Mouse (Mus musculus) embryo, embryonic 11 days (tissue): ENCODE measurements around the gene Znrf2.

Experiments
- DNase-seq: peaks from one replicate; pipeline ENCODE4 v3.0.0-alpha.2; 2015

Znrf2 gene

GRCm38 (mm10) chr6:54816388-54817065 is at the start of gene Znrf2:
Gene Znrf2, plus strand, starts transcription at chr6:54816916.
- DNase-seq = peak; percentile 98

GRCm38 (mm10) chr6:54767746-54768145 is 49.0 kb upstream of the Znrf2 start:
- DNase-seq = no peak

- no peak for DNase-seq
These were observed 46.0 kb upstream of the Znrf2 start for GRCm38 (mm10) chr6:54770766-54771165.

DNA sequence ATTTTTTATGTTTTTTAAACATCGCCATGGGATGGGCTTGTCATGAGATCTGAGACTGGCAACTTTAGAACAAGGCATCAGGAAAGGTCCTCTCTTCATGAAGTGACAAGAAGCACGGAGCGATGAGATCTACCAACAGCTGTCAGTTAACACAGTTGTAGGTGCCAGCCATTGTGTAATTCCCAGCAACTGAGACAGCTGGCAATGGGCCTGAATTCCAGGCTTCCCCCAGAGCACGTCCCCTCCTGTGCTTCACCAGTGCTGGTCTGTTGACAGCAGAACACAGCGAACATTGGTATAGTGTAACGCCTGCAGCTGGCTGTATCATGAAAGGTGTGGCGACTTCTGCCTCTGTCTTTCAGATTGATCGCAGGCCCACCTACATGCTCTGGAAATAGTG is 45.5 kb upstream of the Znrf2 start:
- no peak for DNase-seq

DNA sequence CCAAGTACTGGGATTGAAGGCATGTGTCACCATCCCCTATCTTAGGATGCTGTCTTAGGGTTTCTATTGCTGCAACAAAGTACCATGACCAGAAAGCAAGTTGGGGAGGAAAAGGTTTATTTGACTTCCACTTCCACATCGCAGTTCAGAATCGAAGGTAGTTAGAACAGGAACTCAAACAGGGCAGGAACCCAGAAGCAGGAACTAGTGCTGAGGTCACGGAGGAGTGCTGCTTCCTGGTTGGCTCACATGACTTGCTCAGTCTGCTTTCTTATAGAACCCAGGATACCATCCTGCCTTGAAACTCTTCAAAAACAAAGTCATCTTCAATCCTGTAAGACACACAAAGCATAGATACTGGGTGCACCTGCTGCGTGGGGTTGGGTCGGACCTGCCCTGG is 44.6 kb upstream of the Znrf2 start:
- no peak for DNase-seq

DNA sequence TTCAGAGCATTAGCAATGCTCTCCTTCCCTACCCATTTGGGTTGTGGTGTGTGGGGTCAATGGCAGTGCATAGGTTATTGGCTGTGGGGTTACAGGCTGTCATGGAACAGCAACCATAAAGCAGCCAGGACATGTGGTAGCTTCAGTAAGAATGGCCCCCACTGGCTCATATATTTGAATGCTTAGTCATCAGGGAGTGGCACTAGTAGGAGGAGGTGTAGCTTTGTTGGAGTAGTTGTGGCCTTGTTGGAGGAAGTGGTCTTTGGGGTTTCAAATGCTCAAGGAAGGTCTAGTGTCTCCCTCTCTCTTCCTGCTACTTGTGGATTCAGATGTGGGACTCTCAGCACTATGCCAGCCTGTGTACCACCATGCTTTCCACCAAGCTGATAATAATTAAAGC is 41.0 kb upstream of the Znrf2 start:
- DNase-seq = no peak

DNA sequence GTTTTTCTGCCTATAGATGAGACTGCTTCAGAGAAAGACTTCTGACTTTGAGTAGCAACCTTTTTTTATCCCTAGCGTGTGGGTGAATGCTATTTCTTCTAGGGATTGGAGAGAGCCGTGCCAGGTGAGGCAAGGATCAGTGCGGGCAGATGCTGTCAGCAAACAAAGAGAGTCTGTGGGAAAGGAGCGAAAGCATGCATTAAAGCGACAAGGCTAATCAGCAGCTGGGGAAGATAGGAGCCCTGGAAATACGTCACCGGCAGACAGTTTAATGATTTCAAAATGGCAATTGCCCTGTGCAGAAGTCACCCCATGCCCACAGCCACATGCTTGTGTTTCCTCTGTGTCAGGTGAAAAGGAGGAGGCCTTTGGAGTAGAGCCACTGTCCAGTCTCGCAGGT is 39.1 kb upstream of the Znrf2 start:
- DNase-seq = no peak

GRCm38 (mm10) chr6:54779968-54780367 is 36.7 kb upstream of the Znrf2 start:
- DNase-seq = no peak

DNA sequence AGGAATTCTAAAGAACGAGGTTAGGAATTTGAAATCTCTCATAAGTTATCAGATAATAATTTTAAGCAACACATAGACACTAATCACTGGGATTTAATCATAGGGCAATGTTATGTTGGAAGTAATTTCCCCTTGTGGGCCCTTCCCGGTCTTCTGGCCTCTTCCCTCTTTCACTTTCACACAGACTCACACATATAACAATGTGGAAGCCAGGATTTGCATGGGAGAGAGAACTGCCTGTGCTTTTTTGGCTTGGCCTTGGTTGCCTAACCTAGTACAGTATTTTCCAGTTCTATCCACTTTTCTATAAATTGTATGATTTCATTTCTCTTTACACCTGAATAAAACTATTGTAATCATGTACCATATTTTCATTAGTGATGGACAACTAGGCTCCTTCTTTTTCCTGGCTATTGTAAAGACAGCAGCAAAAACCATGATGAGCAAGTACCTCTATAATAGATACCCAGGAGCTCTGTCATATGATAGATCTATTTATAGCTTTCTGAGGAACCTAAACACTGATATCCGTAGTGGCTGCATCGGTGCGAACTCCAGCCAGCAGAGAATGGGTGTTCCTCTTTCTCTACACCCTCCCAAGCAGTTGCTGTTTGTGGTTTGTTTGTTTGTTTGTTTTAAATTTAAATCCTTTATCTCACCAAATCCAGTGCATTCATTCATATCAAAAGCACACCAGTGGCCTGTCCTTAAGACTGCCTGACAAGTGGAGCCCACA is 36.0 kb upstream of the Znrf2 start:
- no peak for DNase-seq

- DNase-seq = no peak
These were observed 34.8 kb upstream of the Znrf2 start for GRCm38 (mm10) chr6:54781881-54782280.

DNA sequence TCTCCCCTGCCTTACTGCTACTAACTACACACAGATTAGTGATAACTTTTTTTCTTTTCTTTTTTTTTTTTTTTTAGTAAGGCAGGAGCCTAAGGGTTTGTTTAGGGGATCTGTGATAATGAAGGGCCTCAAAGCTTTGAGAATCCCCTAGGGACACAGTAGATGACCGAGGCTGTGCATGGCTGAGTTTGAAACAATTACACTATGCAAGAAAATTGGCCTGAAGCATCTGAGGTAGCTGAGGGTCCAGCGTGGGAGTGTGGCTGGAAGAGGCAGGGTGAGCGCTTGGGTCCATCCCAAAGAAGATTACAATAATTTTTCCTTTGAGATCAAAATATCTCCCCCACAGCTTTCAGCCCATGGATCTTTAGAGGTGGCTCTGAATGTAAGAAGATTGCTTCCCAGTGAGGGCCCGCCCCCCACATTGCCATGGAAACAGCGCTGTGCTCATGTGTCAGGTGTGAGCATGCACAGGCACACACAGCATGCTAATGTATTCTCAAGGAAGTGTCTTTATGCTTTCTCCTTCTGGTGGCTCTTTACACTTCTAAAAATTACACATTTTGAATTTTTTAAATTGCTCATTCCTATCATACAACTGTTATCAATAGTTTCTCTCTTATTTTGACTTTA is 31.5 kb upstream of the Znrf2 start:
- DNase-seq = peak; percentile 36

DNA sequence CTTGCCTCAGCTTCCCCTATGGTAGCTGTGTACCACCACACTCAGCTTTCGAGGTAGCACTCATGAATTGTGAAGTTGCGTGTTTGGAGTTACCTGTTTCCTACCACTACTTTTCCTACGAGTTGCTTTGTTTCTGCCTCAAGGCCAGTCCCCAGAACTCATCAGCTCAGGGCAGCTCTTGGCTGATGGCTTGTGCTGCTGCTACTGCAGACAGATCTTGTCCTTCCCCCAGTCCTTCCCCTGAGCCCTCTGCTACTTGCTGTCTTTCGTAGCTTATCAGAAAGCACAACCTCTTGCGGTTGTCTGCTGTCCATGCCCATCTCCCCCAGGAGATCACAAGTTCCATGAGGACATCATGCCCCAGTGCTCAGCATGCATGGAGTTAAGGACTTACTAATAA is 29.9 kb upstream of the Znrf2 start:
- DNase-seq = no peak

DNA sequence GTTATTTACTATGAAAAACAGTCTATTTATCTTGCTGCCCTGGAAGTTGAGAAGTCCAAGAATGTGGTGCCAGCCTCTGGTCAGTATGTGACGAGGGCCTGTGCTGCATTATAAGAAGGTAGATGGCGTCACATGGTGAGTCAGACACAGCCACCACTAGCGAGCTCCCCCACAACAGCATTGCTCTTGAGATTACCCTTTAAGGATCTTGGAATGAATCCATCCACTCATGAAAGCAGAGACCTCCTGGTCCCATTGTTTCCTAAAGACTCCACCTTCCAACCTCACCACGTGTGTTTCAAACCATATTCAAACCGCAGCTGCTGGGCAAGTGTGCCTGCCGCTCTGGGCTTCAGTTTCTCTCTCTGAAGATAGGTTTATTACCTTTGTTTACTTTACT is 28.2 kb upstream of the Znrf2 start:
- DNase-seq = no peak

- DNase-seq = no peak
These were observed 27.6 kb upstream of the Znrf2 start for GRCm38 (mm10) chr6:54789139-54789538.

- DNase-seq = no peak
These were observed 26.6 kb upstream of the Znrf2 start for GRCm38 (mm10) chr6:54790071-54790470.

DNA sequence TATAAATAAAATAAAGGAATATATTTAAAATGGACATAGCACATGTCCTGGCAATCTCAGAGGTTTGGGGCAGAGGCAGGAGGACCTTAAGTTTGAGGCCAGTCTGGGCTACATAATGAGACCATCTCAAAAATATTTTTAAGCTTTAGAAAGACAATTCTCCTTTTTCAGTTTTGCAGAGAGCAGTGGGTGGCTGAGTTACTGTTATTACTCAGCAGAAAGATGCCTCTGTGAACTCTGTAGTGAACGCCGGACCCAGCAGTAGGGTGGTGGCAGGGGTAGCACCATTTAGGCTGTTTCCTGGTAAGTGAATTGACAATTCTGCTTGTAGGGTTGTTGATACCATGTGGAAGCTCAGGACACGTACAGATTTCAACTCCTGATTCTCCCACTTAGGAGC is 22.9 kb upstream of the Znrf2 start:
- no peak for DNase-seq

DNA sequence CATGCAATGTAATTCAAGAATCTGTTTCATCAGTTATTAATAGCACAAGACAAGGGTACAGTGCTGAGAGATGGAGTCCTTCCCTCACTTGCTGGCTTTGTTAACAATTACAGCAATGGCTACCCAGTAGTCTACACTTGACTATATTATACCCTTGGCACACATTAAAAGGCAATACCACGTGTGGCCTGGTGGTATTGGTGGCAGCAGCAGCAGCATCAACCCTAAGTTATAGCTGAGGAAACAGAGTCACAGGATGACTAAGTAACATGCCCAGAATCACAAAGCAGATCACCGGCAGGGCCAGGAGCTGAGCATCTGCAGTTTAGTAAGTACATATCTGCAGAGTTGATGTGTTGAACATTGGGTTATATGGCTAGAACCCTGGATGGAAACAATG is 22.3 kb upstream of the Znrf2 start:
- no peak for DNase-seq

DNA sequence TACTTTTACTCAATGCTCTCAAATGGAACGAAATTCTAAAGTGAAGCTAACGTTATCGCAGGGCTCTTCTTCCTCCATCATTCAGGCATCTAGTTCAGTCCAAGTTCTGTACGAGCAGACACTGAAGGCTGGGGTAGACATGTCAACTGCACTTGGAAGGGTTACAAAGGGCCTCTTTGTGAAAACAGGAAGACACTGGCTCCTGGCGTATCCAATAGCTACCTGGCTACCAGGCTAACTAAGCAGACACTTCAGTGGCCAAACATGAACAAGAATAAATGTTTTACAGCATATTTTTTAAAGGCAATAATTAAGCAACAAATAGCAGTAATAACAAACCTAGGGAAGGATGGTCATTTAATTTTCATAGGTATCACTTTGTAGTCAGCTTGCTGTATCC is 21.7 kb upstream of the Znrf2 start:
- DNase-seq = no peak

DNA sequence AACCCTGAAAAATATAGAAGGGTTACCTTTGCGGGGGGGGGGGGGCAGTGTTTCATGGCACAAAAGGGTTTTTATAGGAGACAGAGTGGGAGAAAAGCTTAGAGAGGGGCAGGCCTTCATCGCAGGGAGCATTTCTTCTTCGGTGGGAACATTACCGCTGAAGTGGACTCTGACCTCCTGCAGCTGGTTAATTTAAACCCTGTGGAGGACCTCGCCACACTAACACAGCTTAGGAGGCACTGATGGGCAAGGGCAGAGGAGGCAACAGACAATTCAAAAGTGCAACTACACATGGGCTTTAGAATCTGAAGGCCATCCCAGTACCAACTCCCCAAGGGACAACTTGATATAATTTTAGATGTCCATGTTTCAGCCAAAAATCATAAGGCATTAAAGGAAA is 20.7 kb upstream of the Znrf2 start:
- no peak for DNase-seq

- DNase-seq = no peak
These were observed 14.4 kb upstream of the Znrf2 start for GRCm38 (mm10) chr6:54802348-54802747.

DNA sequence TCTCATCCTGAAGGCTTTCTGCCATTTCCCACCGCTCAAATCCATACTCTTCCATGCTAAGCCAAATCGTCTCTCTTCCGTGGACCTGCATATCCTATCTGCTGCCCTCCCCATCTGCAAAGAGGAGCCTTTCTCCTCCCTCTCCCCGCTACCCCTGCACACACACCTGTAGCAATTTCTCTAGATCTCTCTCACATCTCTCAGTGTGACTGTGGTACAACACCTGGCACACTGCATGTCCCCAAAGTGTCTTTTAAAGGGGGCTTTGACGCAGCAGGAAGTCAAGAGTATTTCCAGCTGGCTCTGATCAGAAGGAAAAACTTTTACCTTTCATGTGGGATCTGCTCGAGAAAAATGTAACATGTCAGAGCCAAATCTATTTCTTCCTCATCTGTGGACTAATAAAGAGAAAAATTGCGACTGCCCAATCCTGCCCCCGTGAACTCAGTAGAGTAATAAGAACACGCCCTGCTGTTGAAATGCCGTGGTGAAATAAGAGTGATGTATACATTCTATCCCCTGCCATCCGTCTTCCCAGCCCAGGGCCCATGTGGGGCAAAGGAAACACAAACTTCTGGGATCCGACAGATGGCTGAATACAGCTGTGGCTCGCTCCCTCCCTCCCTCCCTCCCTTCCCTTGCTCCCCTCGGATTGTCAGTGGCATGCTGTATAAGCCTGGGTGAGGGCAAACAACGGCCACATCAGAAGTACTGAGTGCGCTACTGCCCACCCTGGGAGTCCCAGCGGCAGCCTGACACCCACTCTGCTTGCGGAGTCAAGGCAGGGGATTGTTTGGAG is 12.5 kb upstream of the Znrf2 start:
- no peak for DNase-seq

DNA sequence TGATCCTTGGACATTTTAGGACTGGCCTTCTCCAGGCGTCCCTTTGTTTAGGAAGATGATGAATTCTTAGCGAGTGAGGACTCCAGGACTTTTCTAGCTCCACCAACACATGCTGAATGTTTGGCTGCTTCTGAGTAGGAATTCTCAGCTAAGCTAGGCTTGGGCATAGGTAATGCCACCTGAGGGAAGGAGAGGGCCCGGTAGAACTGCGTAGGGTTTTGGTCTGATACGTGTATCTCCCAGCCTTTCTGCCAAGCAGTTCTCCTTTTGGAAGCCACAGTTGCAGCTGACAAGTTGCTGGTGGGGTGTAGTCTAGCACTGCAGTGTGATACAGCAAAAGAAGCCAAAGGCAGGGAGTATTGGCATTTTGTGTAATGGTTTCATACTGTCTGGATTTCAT is 10.9 kb upstream of the Znrf2 start:
- DNase-seq = no peak

GRCm38 (mm10) chr6:54809531-54810313 is 7.0 kb upstream of the Znrf2 start:
- DNase-seq = no peak
